Mouse (Mus musculus) intestine, postnatal 0 days (tissue): ENCODE data around the gene Myo10. TPM values are rescaled to one million over a fixed set of nuclear protein-coding genes. Genes with fewer than 3 reads are reported as not detected.
"Not testable (repeated sequence)": the region's sequence is repeated elsewhere in the genome, so short reads cannot be mapped to it uniquely, and the experiment has no call there.

Experiments used
- ATAC-seq: fragments of 200-750 bp; cut with Nextera tagmentation; 2 replicates; pipeline ENCODE4 v1.8.0; 2017; ENCODE audit warnings: mild to moderate bottlenecking, moderate TSS enrichment, moderate library complexity
- H3K27ac ChIP-seq: fragments of 300-500 bp; sonication (generic); 2 replicates; pipeline ENCODE4 v1.5.1; 2014; ENCODE audit warnings: mild to moderate bottlenecking, low read depth, low read length, moderate library complexity
- H3K27me3 ChIP-seq: fragments of 300-500 bp; sonication (generic); replicated peaks from 2 replicates; pipeline ENCODE4 v1.6.1; 2014; ENCODE audit warnings: low read length, mixed read lengths; ENCODE audit not compliant: control insufficient read depth, insufficient read depth
- H3K36me3 ChIP-seq: fragments of 300-500 bp; sonication (generic); 2 replicates; pipeline ENCODE4 v1.6.1; 2014; ENCODE audit warnings: mild to moderate bottlenecking, moderate library complexity; ENCODE audit not compliant: control insufficient read depth, insufficient read depth
- H3K4me1 ChIP-seq: fragments of 300-500 bp; sonication (generic); replicated peaks from 2 replicates; pipeline ENCODE4 v1.6.1; 2014; ENCODE audit warnings: antibody characterized with exemption, low read length, mixed read lengths; ENCODE audit not compliant: control insufficient read depth, insufficient read depth
- H3K4me2 ChIP-seq: fragments of 300-500 bp; sonication (generic); replicated peaks from 2 replicates; pipeline ENCODE4 v1.6.1; 2014; ENCODE audit warnings: low read depth, mild to moderate bottlenecking, moderate library complexity
- H3K4me3 ChIP-seq: fragments of 300-500 bp; sonication (generic); 2 replicates; pipeline ENCODE4 v1.5.1; 2014; ENCODE audit warnings: low read depth, low read length
- H3K9ac ChIP-seq: fragments of 300-500 bp; sonication (generic); 2 replicates; pipeline ENCODE4 v1.6.1; 2014; ENCODE audit warnings: mild to moderate bottlenecking, low read depth, low read length
- H3K9me3 ChIP-seq: fragments of 300-500 bp; sonication (generic); 2 replicates; pipeline ENCODE4 v1.6.1; 2016; ENCODE audit warnings: mixed run types; ENCODE audit not compliant: control insufficient read depth
- CTCF ChIP-seq: sonication (generic); IDR thresholded peaks from 2 replicates; pipeline ENCODE4 v1.5.1; 2016; ENCODE audit warnings: low read depth, mild to moderate bottlenecking, control low read depth, antibody characterized with exemption, moderate library complexity
- WGBS: fragments of 180-500 bp; shearing (Covaris S2); extraction: QIAGEN DNeasy Blood & Tissue Kit; methylation state at CpG from one replicate; pipeline ENCODE4 v1.1.7; 2014; 5-methylcytosine and 5-hydroxymethylcytosine counted together
- polyA plus RNA-seq: library from polyadenylated mRNA; unstranded; fragments of >200 nt; fragmentation: Nextera tagmentation; extraction: Ambion mirVana; gene quantifications from 2 replicates; pipeline ENCODE4 v1.2.1, GENCODE M21; 2015

Gene Myo10
- polyA plus RNA-seq, 1 experiment from 2014 or later = 9.5 TPM

DNA sequence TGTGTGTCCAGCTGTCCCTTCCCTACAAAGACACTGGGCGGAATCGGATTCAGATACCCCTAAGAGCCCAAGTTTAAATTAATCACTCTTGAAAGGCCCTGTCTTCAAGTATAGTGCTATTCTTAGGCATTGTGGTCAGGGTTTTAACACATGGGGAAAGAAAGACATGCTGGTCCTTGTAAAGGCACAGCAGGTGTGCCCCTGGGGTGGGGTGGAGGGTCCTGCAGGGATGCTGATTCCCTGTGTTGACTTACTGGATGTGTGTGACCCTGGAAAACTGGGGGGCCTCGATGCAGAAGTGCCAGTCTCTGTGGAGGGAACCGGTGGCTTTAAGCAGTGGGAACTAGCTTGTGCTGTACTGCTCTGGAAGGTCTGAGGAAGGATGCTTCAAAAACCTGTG lies 90.6 kb downstream of the Myo10 start:
- Histone ChIP-seq H3K9ac (no peak overlapping the region), H3K9me3 (no peaks in the 10 kb centered on the region), H3K4me2 (no peak overlapping the region), H3K27ac (no peak overlapping the region), H3K36me3 (no peaks in the 10 kb centered on the region), H3K4me3 (no peak overlapping the region), H3K27me3 (no peaks in the 10 kb centered on the region), H3K4me1 (no peaks in the 10 kb centered on the region)
- TF ChIP-seq CTCF = no peak
- 84% methylated on average over 4 of the region's 4 CpGs for WGBS
- ATAC-seq = no peak

DNA sequence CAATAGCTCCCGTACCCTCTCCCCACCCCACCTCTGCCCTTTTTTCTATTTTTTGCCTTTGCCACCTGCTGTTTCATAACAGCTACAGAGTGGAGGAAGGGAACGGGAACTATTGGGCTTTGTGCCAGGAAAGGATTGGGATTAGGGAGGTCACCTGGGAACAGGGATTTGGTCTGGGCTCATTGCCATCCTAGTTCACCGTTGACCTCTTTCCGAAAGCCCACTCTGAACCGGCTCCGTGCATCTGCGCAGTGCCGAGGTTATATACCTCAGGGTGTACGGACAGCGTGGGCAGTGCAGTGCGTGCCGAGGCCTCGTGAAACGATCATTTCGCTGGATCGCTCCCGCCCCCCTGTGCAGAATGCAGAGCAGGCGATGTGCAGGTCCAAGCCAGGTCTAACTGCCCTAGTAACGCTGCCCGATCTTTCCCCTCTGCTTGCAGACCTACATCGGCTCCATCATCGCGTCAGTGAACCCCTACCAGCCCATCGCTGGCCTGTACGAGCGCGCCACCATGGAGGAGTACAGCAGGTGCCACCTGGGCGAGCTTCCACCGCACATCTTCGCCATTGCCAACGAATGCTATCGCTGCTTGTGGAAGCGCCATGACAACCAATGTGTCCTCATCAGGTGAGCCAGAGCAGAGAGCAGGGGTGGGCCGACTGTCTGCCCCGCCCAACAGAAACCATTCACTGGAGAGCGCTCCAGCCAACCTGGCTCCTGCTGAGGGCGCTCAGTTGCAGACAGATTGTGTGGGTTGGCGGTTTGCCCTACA lies 91.4 kb downstream of the Myo10 start:
- 84% methylated on average over 38 of the region's 38 CpGs for WGBS
- Histone ChIP-seq H3K4me2 (no peak overlapping the region), H3K9ac (no peak overlapping the region), H3K36me3 (no peaks in the 10 kb centered on the region), H3K4me3 (no peak overlapping the region), H3K9me3 (no peaks in the 10 kb centered on the region), H3K27ac (no peak overlapping the region), H3K4me1 (no peaks in the 10 kb centered on the region), H3K27me3 (no peaks in the 10 kb centered on the region)
- no peak for ATAC-seq
- no peak for TF ChIP-seq CTCF

DNA sequence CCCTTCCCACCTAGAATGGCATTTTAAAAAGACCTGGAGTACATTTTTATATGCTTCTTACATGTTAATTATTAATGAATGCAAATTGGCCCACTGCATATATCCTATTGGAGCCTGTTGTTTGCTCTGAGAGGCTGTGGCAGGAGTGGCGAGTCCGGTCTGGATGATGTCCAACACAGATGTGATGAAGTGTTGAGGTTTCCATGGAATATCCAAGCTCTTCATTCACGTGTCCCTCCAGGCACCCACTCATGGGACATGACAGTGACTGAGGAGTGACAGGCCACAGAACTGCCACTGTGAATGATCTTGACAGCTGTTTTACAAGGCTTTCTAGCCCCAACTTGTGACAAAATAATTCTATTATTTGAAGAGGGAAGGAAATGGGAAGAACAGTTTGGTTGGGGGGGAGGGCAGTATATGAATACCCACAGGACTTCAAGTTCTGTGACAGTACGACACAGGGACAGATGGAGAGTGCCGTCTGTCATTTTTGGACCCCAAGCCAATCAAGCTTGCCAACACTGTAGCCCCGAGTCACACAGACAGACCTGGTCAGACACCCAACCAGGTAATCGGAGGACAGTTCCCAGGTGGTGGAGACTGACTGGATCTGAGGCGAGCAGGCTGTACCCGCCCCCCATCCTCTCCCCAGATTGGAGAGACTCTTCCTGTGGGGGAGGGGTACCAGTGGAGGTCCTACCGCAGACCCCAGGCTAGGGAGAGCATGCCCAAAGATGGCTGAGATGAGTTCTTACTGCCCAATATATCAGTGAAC lies 93.1 kb downstream of the Myo10 start:
- H3K27ac ChIP-seq = peak overlapping the region; percentile 28; the same call in 1 of the 2 replicates
- no peak overlapping the region for H3K9ac ChIP-seq
- TF ChIP-seq CTCF = no peak
- peaks cover 5% of the 10 kb centered on the region; the same call in 1 of the 2 replicates for H3K36me3 ChIP-seq
- peak; percentile 71 for ATAC-seq
- H3K27me3 ChIP-seq = no peaks in the 10 kb centered on the region
- no peak overlapping the region for H3K4me3 ChIP-seq
- WGBS = 60% methylated on average over 10 of the region's 10 CpGs
- H3K9me3 ChIP-seq = no peaks in the 10 kb centered on the region
- no peaks in the 10 kb centered on the region for H3K4me1 ChIP-seq
- no peak overlapping the region for H3K4me2 ChIP-seq

DNA sequence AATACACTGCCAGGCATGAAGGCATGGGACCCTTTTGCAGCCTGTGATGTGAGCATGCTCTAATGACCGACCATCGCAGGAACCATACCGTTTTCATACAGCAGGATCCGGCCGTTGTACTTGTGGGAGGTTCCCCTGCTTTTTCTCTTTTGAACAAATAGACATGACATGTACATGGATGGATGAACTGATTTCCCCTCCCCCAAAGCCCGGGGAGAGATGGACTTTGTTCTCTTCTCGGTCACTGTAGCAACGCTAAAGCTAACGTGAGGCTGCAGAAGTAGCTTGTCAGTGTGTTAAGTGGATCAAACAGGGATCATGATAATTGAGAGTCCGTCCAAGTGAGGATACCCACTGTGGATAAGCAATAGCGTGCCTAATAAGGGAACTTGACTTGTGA lies 93.7 kb downstream of the Myo10 start:
- WGBS = 55% methylated on average over 11 of the region's 11 CpGs
- Histone ChIP-seq H3K9me3 (no peaks in the 10 kb centered on the region), H3K4me3 (no peak overlapping the region), H3K36me3 (peaks cover 6% of the 10 kb centered on the region; the same call in 1 of the 2 replicates), H3K9ac (no peak overlapping the region), H3K27me3 (no peaks in the 10 kb centered on the region), H3K4me2 (no peak overlapping the region), H3K27ac (no peak overlapping the region), H3K4me1 (no peaks in the 10 kb centered on the region)
- no peak for TF ChIP-seq CTCF
- ATAC-seq = 0 out of 2 replicates have a peak, but pooled peaks have one; percentile 9

DNA sequence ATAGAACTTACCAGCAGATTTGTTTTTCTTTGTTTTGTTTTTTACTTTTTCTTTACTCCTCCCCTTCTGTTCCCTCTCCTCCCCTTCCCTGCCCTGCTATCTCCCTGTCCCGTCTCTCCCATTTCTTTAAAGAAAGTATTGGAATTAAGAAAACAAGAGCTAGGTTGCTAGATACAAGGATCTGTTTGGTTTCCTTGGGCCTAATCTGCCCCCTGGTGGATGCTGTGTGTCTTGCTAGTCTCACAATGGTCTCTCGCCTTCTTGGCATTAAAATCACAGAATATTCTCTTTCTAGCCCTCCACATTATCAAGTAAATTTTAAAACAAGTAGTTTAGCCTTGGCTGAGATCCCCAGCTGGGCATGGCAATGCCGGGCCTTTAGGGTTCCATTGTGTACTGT lies 94.7 kb downstream of the Myo10 start:
- Histone ChIP-seq H3K4me2 (no peak overlapping the region), H3K27ac (no peak overlapping the region), H3K4me3 (no peak overlapping the region), H3K27me3 (no peaks in the 10 kb centered on the region), H3K9me3 (no peaks in the 10 kb centered on the region), H3K36me3 (peaks cover 16% of the 10 kb centered on the region), H3K4me1 (no peaks in the 10 kb centered on the region), H3K9ac (no peak overlapping the region)
- peak; percentile 90 for TF ChIP-seq CTCF
- WGBS = 38% methylated on average over 3 of the region's 3 CpGs
- no peak for ATAC-seq

DNA sequence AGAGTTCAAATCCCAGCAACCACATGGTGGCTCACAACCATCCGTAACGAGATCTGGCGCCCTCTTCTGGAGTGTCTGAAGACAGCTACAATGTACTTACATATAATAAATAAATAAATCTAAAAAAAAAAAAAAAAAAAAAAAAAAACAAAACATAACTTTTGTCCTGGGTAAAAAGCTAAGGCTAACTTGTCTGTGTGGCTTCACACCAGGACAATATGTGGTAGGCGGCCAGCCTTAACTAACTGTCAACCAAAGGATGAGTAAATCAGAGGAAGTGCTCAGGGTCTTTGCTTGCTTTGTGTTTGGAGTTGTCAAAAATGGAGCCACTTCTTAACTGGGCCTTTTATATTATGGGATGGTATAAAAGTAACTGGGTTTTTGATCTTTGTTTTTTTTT lies 95.8 kb downstream of the Myo10 start:
- 88% methylated on average over 1 of the region's 4 CpGs for WGBS
- not testable (repeated sequence) for H3K27ac ChIP-seq

More for the DNA sequence above, 95.8 kb downstream of the Myo10 start:
- not testable (repeated sequence) for ATAC-seq, H3K9ac ChIP-seq, H3K27me3 ChIP-seq, H3K4me1 ChIP-seq, H3K9me3 ChIP-seq, H3K4me3 ChIP-seq, H3K4me2 ChIP-seq
- H3K36me3 ChIP-seq = peaks cover 24% of the 10 kb centered on the region
